Mouse (Mus musculus): ENCODE results near the gene Stam2.

Gene Stam2

GRCm38 (mm10) chr2:52651547-52651946 lies 90.5 kb downstream of the Stam2 start:
- DNase-seq (ENCODE audit: low read depth, low spot score): no peak

- DNase-seq (ENCODE audit: low read depth, low spot score): no peak
Observed at GRCm38 (mm10) chr2:52647255-52647998, 94.7 kb downstream of the Stam2 start.

- DNase-seq (ENCODE audit: low read depth, low spot score): no peak
Observed at GRCm38 (mm10) chr2:52643657-52644056, 98.4 kb downstream of the Stam2 start.
